Mouse (Mus musculus) bone marrow macrophage, adult 2 months (primary cell): ENCODE results near the gene Vmn2r86.
"Not testable (repeated sequence)": the region's sequence is repeated elsewhere in the genome, so short reads cannot be mapped to it uniquely, and the experiment has no call there.

ENCODE experiments used
- CTCF ChIP-seq: IDR thresholded peaks from 2 replicates; pipeline ENCODE4 v1.5.1; 2012; ENCODE audit warnings: low read depth, mild to moderate bottlenecking, low read length, moderate library complexity
- POLR2A ChIP-seq: IDR thresholded peaks from 2 replicates; pipeline ENCODE4 v1.6.1; 2012; ENCODE audit warnings: mild to moderate bottlenecking, low read depth, low read length, borderline replicate concordance

GRCm38 (mm10) chr10:130422368-130422767 is 33.5 kb downstream of the Vmn2r86 start:
- TF ChIP-seq CTCF, POLR2A: not testable (repeated sequence)
